Mouse (Mus musculus): ENCODE results near the gene Ak2. TPM values are rescaled to one million over a fixed set of nuclear protein-coding genes. Genes with fewer than 3 reads are reported as not detected.

The Ak2 gene
- polyA plus RNA-seq, 1 experiment from 2014 or later: 183 TPM

DNA sequence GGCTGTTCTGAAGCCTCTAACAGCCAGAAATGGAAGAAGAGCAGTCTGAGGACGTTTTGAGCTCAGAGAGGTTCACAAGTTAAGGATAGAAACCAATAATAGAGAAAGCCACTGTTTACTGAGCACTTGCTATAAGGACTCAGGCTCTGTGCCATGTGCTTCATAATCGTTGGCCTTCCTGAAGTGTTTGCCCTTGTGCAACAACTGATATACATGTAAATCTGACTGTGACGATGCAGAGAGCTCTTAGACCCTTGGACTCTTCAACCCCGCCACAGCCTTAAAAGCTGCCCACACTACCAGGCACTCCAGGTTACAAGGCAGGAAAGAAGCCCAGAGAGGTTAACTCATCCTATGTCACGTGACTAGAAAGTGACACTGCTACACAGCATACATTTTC is 22.7 kb upstream of the Ak2 start:
- no peak overlapping the region for H3K9ac ChIP-seq (ENCODE audit: low read length)
- H3K27me3 ChIP-seq (replicated peaks; ENCODE audit: control insufficient read depth, insufficient read depth, low read length): no peaks in the 10 kb centered on the region
- H3K4me1 ChIP-seq (replicated peaks; ENCODE audit: control insufficient read depth, insufficient read depth, low read length): no peaks in the 10 kb centered on the region; the same call in 1 of the 2 replicates
- H3K4me2 ChIP-seq (ENCODE audit: low read length): no peak overlapping the region
- DNase-seq (ENCODE audit: low spot score): no peak
- no peaks in the 10 kb centered on the region for H3K9me3 ChIP-seq (ENCODE audit: control insufficient read depth, low read length)
- ATAC-seq (replicated peaks; ENCODE audit: low FRiP score, low TSS enrichment, low read depth): no peak
- WGBS: 68% methylated on average over 5 of the region's 5 CpGs
- no peaks in the 10 kb centered on the region for H3K36me3 ChIP-seq (ENCODE audit: control insufficient read depth, insufficient read depth, low read length)
- H3K27ac ChIP-seq (ENCODE audit: low read depth): no peak overlapping the region
- no peak overlapping the region for H3K4me3 ChIP-seq (ENCODE audit: low read depth, low read length)

DNA sequence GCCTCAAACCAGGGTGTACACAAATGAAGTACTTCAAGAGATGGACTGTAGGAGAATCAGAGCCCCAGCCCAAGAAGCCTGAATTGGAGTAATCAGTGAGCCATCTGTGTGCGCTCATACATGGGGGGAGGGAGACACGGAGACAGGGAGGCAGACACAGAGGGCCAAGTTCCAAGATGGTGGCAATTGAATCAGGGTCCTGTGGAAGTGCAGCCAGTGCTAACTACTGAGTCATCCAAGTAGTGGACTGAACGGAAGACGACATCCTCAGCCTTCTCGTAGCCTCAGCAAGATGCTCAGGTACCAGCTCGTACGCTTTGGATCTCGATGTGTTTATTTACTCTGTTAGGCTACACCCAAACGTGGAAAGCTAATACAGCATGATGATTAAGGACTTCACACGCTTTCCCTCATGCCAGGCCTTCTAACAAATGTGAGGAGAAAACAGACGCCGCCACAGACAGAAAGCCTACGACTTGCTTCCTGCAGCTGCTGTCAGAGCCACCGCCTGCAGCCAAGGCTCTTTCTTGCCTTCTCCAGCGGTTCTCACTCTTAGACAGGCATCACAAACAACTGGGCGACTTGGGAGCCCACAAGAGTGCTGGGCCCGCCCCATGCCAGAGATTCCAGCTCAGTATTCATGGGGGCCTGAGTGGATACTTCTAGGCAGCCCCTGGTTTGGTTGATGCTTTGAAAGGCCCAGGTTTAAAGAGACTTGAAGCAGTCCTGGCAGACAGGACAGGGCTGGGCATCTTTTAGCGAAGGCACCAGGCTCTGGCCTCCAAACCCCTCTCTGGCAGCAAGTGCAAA is 21.9 kb upstream of the Ak2 start:
- Histone ChIP-seq H3K9me3 (ENCODE audit: control insufficient read depth, low read length) (no peaks in the 10 kb centered on the region), H3K36me3 (ENCODE audit: control insufficient read depth, insufficient read depth, low read length) (no peaks in the 10 kb centered on the region), H3K4me1 (replicated peaks; ENCODE audit: control insufficient read depth, insufficient read depth, low read length) (no peaks in the 10 kb centered on the region; the same call in 1 of the 2 replicates), H3K4me3 (ENCODE audit: low read depth, low read length) (no peak overlapping the region), H3K4me2 (ENCODE audit: low read length) (no peak overlapping the region), H3K27ac (ENCODE audit: low read depth) (no peak overlapping the region), H3K9ac (ENCODE audit: low read length) (no peak overlapping the region), H3K27me3 (replicated peaks; ENCODE audit: control insufficient read depth, insufficient read depth, low read length) (no peaks in the 10 kb centered on the region)
- ATAC-seq (replicated peaks; ENCODE audit: low FRiP score, low TSS enrichment, low read depth) (no peak), DNase-seq (ENCODE audit: low spot score) (no peak)
- 60% methylated on average over 18 of the region's 18 CpGs for WGBS

DNA sequence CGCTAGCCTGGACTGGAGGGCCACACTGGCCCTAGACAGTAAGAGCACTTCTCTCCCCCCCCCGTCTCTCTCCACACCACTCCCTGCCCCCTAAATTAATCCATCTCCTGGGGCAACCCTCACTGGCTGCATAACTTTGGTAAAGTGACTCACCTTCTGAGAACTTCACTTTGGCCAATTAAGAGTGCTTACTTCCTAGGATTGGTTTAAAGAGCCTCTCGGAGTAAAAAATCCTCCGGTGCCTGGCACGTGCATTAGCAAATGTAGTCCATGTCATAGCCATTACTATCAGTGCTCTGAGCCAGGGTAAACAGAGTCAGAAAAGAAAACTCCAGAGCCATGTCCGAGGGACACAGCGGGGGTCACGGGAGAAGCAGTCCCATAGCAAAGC is 21.3 kb upstream of the Ak2 start:
- Histone ChIP-seq H3K27me3 (replicated peaks; ENCODE audit: control insufficient read depth, insufficient read depth, low read length) (no peaks in the 10 kb centered on the region), H3K9me3 (ENCODE audit: control insufficient read depth, low read length) (no peaks in the 10 kb centered on the region), H3K36me3 (ENCODE audit: control insufficient read depth, insufficient read depth, low read length) (no peaks in the 10 kb centered on the region), H3K27ac (ENCODE audit: low read depth) (no peak overlapping the region), H3K9ac (ENCODE audit: low read length) (no peak overlapping the region), H3K4me3 (ENCODE audit: low read depth, low read length) (no peak overlapping the region), H3K4me2 (ENCODE audit: low read length) (no peak overlapping the region), H3K4me1 (replicated peaks; ENCODE audit: control insufficient read depth, insufficient read depth, low read length) (no peaks in the 10 kb centered on the region; the same call in 1 of the 2 replicates)
- ATAC-seq (replicated peaks; ENCODE audit: low FRiP score, low TSS enrichment, low read depth) (no peak), DNase-seq (ENCODE audit: low spot score) (no peak)
- 76% methylated on average over 7 of the region's 8 CpGs for WGBS

DNA sequence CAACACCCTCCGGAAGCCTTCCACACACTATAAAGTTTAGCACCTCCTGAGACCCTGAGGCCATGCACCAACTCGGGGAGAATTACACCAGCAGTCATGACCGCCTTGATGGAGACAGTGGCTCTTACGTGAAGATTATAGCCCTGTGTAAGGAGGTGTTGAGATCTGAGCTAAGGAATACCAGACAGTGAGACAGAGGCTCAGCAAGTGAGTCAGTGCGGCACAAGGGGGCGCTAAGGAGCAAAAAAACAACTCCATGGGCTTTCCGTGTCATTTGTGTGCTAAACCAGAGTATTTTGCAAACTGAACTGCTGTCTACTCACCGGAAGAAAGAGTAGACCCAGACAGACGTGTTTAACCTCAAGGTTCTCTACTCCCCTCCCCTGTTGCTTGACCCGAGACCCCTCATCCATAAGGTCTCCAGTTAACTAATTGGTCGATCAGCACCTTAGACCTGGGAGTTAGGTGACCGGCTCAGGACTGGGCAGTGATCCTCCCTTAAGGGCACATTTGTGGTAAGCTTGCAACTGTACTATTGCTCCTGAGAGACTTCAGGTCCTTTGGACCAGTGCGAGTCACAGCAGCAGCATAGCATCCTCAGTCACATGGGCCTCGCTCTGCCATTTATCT is 20.6 kb upstream of the Ak2 start:
- 0 out of 2 replicates have a peak, but pooled peaks have one; percentile 43 for ATAC-seq (replicated peaks; ENCODE audit: low FRiP score, low TSS enrichment, low read depth)
- Histone ChIP-seq H3K4me1 (replicated peaks; ENCODE audit: control insufficient read depth, insufficient read depth, low read length) (no peaks in the 10 kb centered on the region; the same call in 1 of the 2 replicates), H3K9ac (ENCODE audit: low read length) (no peak overlapping the region), H3K4me3 (ENCODE audit: low read depth, low read length) (no peak overlapping the region), H3K4me2 (ENCODE audit: low read length) (no peak overlapping the region), H3K9me3 (ENCODE audit: control insufficient read depth, low read length) (no peaks in the 10 kb centered on the region), H3K27me3 (replicated peaks; ENCODE audit: control insufficient read depth, insufficient read depth, low read length) (no peaks in the 10 kb centered on the region), H3K27ac (ENCODE audit: low read depth) (no peak overlapping the region), H3K36me3 (ENCODE audit: control insufficient read depth, insufficient read depth, low read length) (no peaks in the 10 kb centered on the region)
- peak; percentile 91 for DNase-seq (ENCODE audit: low spot score)
- WGBS: 43% methylated on average over 14 of the region's 14 CpGs

DNA sequence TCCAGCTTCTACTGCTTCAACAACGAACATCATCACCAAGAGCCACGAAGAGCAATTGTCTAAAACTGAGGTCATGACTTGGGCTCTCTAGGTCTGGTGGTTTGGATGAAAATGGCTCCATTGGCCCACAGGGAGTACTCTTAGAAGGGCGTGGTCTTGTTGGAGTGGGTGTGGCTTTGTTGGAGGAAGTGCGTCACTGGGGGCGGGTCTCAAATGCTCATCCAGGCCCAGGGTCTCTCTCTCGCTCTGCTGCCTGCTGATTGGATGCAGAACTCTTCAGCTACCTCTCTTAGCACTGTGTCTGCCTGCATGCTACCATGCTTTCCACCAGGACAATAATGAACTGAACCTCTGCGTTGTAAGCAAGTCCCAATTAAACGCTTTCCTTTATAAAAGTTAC is 17.1 kb upstream of the Ak2 start:
- Histone ChIP-seq H3K4me3 (ENCODE audit: low read depth, low read length) (no peak overlapping the region), H3K27me3 (replicated peaks; ENCODE audit: control insufficient read depth, insufficient read depth, low read length) (no peaks in the 10 kb centered on the region), H3K4me1 (replicated peaks; ENCODE audit: control insufficient read depth, insufficient read depth, low read length) (no peaks in the 10 kb centered on the region), H3K9ac (ENCODE audit: low read length) (no peak overlapping the region), H3K36me3 (ENCODE audit: control insufficient read depth, insufficient read depth, low read length) (no peaks in the 10 kb centered on the region), H3K4me2 (ENCODE audit: low read length) (no peak overlapping the region), H3K27ac (ENCODE audit: low read depth) (no peak overlapping the region), H3K9me3 (ENCODE audit: control insufficient read depth, low read length) (no peaks in the 10 kb centered on the region)
- ATAC-seq (replicated peaks; ENCODE audit: low FRiP score, low TSS enrichment, low read depth) (no peak), DNase-seq (ENCODE audit: low spot score) (no peak)
- 86% methylated on average over 8 of the region's 8 CpGs for WGBS

DNA sequence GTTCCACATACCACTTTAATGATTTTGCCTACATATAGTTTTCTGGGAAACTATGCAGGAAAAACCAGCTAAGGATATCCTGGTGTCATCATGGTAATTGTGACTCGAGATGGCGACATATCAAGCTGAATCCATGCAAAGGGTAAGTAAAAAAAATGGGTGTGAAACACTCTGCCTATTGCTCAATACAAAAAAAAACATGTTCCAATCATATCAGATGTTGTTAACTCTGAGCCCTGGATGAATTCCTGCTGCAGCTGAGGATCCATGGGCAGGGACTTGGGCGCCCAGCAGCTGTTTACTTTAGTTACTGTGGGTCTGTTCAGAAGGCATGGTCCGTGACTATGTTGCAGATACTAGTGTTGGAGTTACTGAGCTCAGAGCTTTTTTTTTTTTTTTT is 15.2 kb upstream of the Ak2 start:
- no peak for ATAC-seq (replicated peaks; ENCODE audit: low FRiP score, low TSS enrichment, low read depth)
- no peak for DNase-seq (ENCODE audit: low spot score)
- no peaks in the 10 kb centered on the region for H3K4me1 ChIP-seq (replicated peaks; ENCODE audit: control insufficient read depth, insufficient read depth, low read length)
- no peak overlapping the region for H3K4me2 ChIP-seq (ENCODE audit: low read length)
- H3K9ac ChIP-seq (ENCODE audit: low read length): no peak overlapping the region
- WGBS: 76% methylated on average over 4 of the region's 4 CpGs
- H3K27ac ChIP-seq (ENCODE audit: low read depth): no peak overlapping the region
- no peaks in the 10 kb centered on the region for H3K27me3 ChIP-seq (replicated peaks; ENCODE audit: control insufficient read depth, insufficient read depth, low read length)
- H3K9me3 ChIP-seq (ENCODE audit: control insufficient read depth, low read length): no peaks in the 10 kb centered on the region
- no peak overlapping the region for H3K4me3 ChIP-seq (ENCODE audit: low read depth, low read length)
- no peaks in the 10 kb centered on the region for H3K36me3 ChIP-seq (ENCODE audit: control insufficient read depth, insufficient read depth, low read length)

DNA sequence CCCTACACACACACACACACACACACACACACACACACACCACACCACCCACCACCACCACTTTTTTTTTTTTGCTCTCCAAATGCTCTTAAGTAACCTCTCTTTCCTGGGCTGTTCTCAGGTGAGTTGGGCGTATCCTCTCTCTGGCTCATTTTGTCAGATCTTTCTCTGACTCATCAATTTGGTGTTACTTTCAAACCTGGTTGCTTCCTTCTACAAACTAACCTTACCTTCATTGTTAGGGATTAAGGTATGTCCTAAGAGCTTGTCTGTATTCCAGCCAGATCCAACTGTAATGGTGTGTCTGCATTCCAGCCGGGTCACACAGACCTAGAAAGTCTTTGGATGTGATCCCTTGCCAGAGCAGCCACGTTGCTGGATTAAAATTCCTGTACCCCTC is 14.5 kb upstream of the Ak2 start:
- Histone ChIP-seq H3K36me3 (ENCODE audit: control insufficient read depth, insufficient read depth, low read length) (no peaks in the 10 kb centered on the region), H3K9me3 (ENCODE audit: control insufficient read depth, low read length) (no peaks in the 10 kb centered on the region), H3K4me1 (replicated peaks; ENCODE audit: control insufficient read depth, insufficient read depth, low read length) (no peaks in the 10 kb centered on the region), H3K27me3 (replicated peaks; ENCODE audit: control insufficient read depth, insufficient read depth, low read length) (no peaks in the 10 kb centered on the region), H3K4me3 (ENCODE audit: low read depth, low read length) (no peak overlapping the region), H3K27ac (ENCODE audit: low read depth) (no peak overlapping the region), H3K4me2 (ENCODE audit: low read length) (no peak overlapping the region), H3K9ac (ENCODE audit: low read length) (no peak overlapping the region)
- ATAC-seq (replicated peaks; ENCODE audit: low FRiP score, low TSS enrichment, low read depth) (no peak), DNase-seq (ENCODE audit: low spot score) (no peak)
- WGBS: 69% methylated on average over 3 of the region's 3 CpGs

DNA sequence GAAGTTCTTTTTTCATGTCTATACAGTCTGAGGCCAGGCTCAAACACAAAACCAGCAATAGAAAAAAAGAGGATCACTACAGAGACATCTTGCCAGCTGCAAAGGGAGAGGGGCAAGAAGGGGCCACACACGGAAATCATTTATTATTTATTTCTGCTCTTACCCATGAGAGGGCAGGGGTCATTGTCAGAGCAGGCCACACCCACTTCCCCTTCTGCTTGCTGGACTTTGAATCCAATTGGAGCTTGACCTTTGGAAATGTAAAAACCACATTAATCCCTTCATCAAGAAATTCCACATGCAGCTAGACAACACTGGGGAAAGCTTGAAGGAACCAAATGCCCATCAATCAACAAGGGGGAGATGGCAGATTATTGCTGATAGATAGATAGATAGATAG is 13.1 kb upstream of the Ak2 start:
- Histone ChIP-seq H3K36me3 (ENCODE audit: control insufficient read depth, insufficient read depth, low read length) (no peaks in the 10 kb centered on the region), H3K9ac (ENCODE audit: low read length) (no peak overlapping the region), H3K27me3 (replicated peaks; ENCODE audit: control insufficient read depth, insufficient read depth, low read length) (no peaks in the 10 kb centered on the region), H3K4me2 (ENCODE audit: low read length) (no peak overlapping the region), H3K27ac (ENCODE audit: low read depth) (no peak overlapping the region), H3K9me3 (ENCODE audit: control insufficient read depth, low read length) (no peaks in the 10 kb centered on the region), H3K4me1 (replicated peaks; ENCODE audit: control insufficient read depth, insufficient read depth, low read length) (no peaks in the 10 kb centered on the region), H3K4me3 (ENCODE audit: low read depth, low read length) (no peak overlapping the region)
- ATAC-seq (replicated peaks; ENCODE audit: low FRiP score, low TSS enrichment, low read depth) (no peak), DNase-seq (ENCODE audit: low spot score) (no peak)
- 19% methylated on average over 1 of the region's 1 CpGs for WGBS

Data from intestine, embryonic 14.5 days (tissue).